Mouse (Mus musculus) heart, postnatal 0 days (tissue): Measurements from ENCODE around the gene Ube4b.

Experiments
- CTCF ChIP-seq: IDR thresholded peaks from 2 replicates; pipeline ENCODE4 v1.5.1; 2016; ENCODE audit warnings: antibody characterized with exemption, control low read depth, low read depth
- EP300 ChIP-seq: IDR thresholded peaks from 2 replicates; pipeline ENCODE4 v1.6.1; 2016; ENCODE audit warnings: antibody characterized with exemption, low read depth

DNA sequence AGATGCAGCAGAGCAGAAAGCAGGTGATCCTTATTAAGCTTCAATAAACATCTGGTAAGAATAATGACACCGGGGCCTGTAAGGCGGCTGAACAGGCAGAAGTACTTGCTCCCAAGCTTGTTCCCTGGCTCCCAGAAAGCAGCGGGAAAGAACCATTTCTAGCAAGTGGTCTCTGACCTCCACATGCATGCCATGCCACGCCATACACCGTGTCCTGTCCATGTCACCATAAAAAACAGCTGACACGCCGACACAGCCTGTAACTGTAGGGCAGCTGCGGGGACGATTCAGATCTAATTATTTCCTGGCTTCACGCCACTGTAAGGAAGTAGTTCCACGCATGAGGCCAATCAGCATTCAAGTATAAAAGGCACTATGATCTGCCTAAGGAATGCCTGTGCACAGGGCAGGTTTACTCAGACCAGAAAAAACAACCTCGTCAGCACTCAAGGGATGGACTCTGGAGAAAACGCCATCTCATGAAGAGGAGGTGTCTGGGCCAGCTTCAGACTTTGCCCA, 10.8 kb downstream of the Ube4b start:
- TF ChIP-seq CTCF = no peak
- no peak for TF ChIP-seq EP300
